Mouse (Mus musculus): ENCODE data around the gene Gm4881.

GRCm38 (mm10) chr7:24904070-24904483, 40.2 kb downstream of the Gm4881 start:
- TF ChIP-seq POLR2A (IDR thresholded peaks at IDR 0.05; ENCODE audit: borderline replicate concordance, insufficient read depth, low read length): 0 out of 2 replicates have a peak, but pooled peaks have one; percentile 52
- no peak for TF ChIP-seq CTCF (IDR thresholded peaks at IDR 0.05; ENCODE audit: borderline replicate concordance, insufficient read depth, low read depth, low read length)
